Mouse (Mus musculus): Measurements from ENCODE around the gene Ppp2r2c.

DNA sequence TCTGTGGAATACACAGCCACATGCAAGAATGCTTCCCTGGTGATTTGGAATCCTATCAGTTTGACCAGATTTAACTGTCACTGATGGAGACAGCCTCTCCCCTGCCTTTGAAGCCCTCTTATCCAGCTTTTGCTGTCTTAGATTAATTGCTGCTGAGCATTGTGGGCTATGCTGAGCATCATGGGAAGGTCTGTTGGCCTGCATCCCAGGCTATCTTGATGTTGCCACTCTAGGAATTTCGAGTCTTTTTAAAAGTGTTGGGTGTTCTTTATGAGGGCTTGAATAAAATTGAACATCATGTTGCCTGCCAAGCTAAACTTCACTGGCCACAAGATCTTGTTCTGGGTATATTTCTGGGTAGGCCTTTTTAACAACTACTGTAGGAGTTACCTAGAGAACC lies 16.8 kb downstream of the Ppp2r2c start:
- TF ChIP-seq POLR2A (IDR thresholded peaks at IDR 0.05; ENCODE audit: insufficient read depth, low read depth, low read length) = no peak
- no peak for TF ChIP-seq CTCF (IDR thresholded peaks at IDR 0.05)
- TF ChIP-seq EP300 (IDR thresholded peaks at IDR 0.05; ENCODE audit: insufficient read depth, low read depth, low read length) = no peak
